Mouse (Mus musculus): ENCODE results near the gene Hist1h2bj. TPM values are rescaled to one million over a fixed set of nuclear protein-coding genes. Genes with fewer than 3 reads are reported as not detected.
"Not testable (repeated sequence)": the region's sequence is repeated elsewhere in the genome, so short reads cannot be mapped to it uniquely, and the experiment has no call there.

Gene Hist1h2bj
- polyA plus RNA-seq, 1 experiment from 2014 or later = 7.7 TPM

GRCm38 (mm10) chr13:22036149-22036956 is 6.7 kb upstream of the Hist1h2bj start:
- H3K27me3 ChIP-seq (replicated peaks; ENCODE audit: control insufficient read depth, insufficient read depth, low read length) = no peaks in the 10 kb centered on the region
- H3K9me3 ChIP-seq (ENCODE audit: control insufficient read depth, low read length) = no peaks in the 10 kb centered on the region
- H3K4me2 ChIP-seq (ENCODE audit: low read depth, low read length) = peak overlapping the region; percentile 70
- peak overlapping the region; percentile 67 for H3K9ac ChIP-seq (ENCODE audit: low read depth, low read length)
- WGBS = 3% methylated on average over 20 of the region's 23 CpGs
- peak overlapping the region; percentile 47 for H3K4me3 ChIP-seq (ENCODE audit: low read length)
- H3K4me1 ChIP-seq (ENCODE audit: control insufficient read depth, insufficient read depth, low read length) = peaks cover 12% of the 10 kb centered on the region; the same call in 1 of the 2 replicates
- peak; percentile 17; the same call in 1 of the 2 replicates for ATAC-seq
- H3K36me3 ChIP-seq (ENCODE audit: control insufficient read depth, insufficient read depth, low read length) = no peaks in the 10 kb centered on the region
- H3K27ac ChIP-seq (ENCODE audit: low read length) = peak overlapping the region; percentile 82

DNA sequence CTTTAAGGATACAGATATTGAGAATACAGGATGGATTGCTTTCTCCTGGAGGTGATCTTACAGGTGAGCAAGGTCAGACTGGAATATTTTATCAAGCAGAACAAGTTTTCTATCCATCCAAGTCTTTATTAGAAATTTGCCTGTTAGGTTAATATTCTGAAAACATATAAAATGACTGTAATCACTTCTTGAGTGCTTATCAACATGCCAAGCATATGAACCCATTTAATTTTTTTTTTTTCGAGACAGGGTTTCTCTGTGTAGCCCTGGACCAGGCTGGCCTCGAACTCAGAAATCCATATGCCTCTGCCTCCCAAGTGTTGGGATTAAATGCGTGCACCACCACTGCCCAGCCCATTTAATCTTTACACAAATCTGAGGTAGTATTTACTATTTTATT is 6.0 kb upstream of the Hist1h2bj start:
- Histone ChIP-seq H3K4me1 (ENCODE audit: control insufficient read depth, insufficient read depth, low read length) (peaks cover 13% of the 10 kb centered on the region), H3K9ac (ENCODE audit: low read depth, low read length) (peak overlapping the region; percentile 67), H3K4me2 (ENCODE audit: low read depth, low read length) (peak overlapping the region; percentile 70), H3K9me3 (ENCODE audit: control insufficient read depth, low read length) (no peaks in the 10 kb centered on the region), H3K36me3 (ENCODE audit: control insufficient read depth, insufficient read depth, low read length) (no peaks in the 10 kb centered on the region), H3K4me3 (ENCODE audit: low read length) (peak overlapping the region; percentile 47), H3K27ac (ENCODE audit: low read length) (peak overlapping the region; percentile 82), H3K27me3 (replicated peaks; ENCODE audit: control insufficient read depth, insufficient read depth, low read length) (no peaks in the 10 kb centered on the region)
- WGBS = 62% methylated on average over 3 of the region's 3 CpGs
- ATAC-seq = no peak

- H3K9me3 ChIP-seq (ENCODE audit: control insufficient read depth, low read length) = no peaks in the 10 kb centered on the region
- H3K27ac ChIP-seq (ENCODE audit: low read length) = no peak overlapping the region
- no peak overlapping the region for H3K4me3 ChIP-seq (ENCODE audit: low read length)
- H3K36me3 ChIP-seq (ENCODE audit: control insufficient read depth, insufficient read depth, low read length) = no peaks in the 10 kb centered on the region
- peaks cover 15% of the 10 kb centered on the region for H3K4me1 ChIP-seq (ENCODE audit: control insufficient read depth, insufficient read depth, low read length)
- no peaks in the 10 kb centered on the region for H3K27me3 ChIP-seq (replicated peaks; ENCODE audit: control insufficient read depth, insufficient read depth, low read length)
- WGBS = 61% methylated on average over 2 of the region's 2 CpGs
- no peak for ATAC-seq
- no peak overlapping the region for H3K4me2 ChIP-seq (ENCODE audit: low read depth, low read length)
- 0 out of 2 replicates have a peak overlapping the region, but pooled peaks have one; percentile 29 for H3K9ac ChIP-seq (ENCODE audit: low read depth, low read length)
Measured at GRCm38 (mm10) chr13:22037415-22037814, 5.6 kb upstream of the Hist1h2bj start.

GRCm38 (mm10) chr13:22039364-22039763 is 3.6 kb upstream of the Hist1h2bj start:
- no peak overlapping the region for H3K9ac ChIP-seq (ENCODE audit: low read depth, low read length)
- ATAC-seq = no peak
- H3K27me3 ChIP-seq (replicated peaks; ENCODE audit: control insufficient read depth, insufficient read depth, low read length) = no peaks in the 10 kb centered on the region
- WGBS = 66% methylated on average over 5 of the region's 5 CpGs
- H3K4me1 ChIP-seq (ENCODE audit: control insufficient read depth, insufficient read depth, low read length) = peaks cover 15% of the 10 kb centered on the region
- H3K4me3 ChIP-seq (ENCODE audit: low read length) = no peak overlapping the region
- no peaks in the 10 kb centered on the region for H3K9me3 ChIP-seq (ENCODE audit: control insufficient read depth, low read length)
- no peak overlapping the region for H3K4me2 ChIP-seq (ENCODE audit: low read depth, low read length)
- no peak overlapping the region for H3K27ac ChIP-seq (ENCODE audit: low read length)
- no peaks in the 10 kb centered on the region for H3K36me3 ChIP-seq (ENCODE audit: control insufficient read depth, insufficient read depth, low read length)

DNA sequence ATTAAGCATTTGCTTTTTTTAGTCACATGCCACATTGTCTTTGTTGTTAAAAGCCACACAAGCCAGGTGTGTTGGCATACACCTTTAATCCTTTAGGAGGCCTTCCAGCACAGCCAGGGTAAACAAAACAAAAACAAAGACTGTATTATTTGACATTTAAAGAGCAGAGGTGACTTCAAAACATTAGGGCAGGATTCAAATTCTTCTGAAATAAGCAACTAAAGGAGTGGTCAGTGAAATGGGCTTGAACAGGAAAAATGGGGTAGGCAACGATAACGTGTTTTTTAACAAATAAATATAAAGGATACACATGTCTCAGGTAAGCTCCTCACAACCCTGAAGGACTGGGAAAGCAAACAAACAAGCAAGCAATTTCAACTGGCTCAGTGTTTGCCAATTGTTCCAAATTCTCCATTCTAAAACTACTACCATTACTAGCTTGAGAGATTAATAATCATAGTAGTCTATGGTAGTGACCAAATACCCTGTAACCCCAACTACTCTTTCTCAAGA is 3.0 kb upstream of the Hist1h2bj start:
- 8% methylated on average over 2 of the region's 2 CpGs for WGBS
- peak overlapping the region; percentile 80 for H3K4me2 ChIP-seq (ENCODE audit: low read depth, low read length)
- no peaks in the 10 kb centered on the region for H3K27me3 ChIP-seq (replicated peaks; ENCODE audit: control insufficient read depth, insufficient read depth, low read length)
- H3K4me3 ChIP-seq (ENCODE audit: low read length) = peak overlapping the region; percentile 51
- peaks cover 19% of the 10 kb centered on the region for H3K4me1 ChIP-seq (ENCODE audit: control insufficient read depth, insufficient read depth, low read length)
- no peaks in the 10 kb centered on the region for H3K36me3 ChIP-seq (ENCODE audit: control insufficient read depth, insufficient read depth, low read length)
- peak overlapping the region; percentile 94 for H3K27ac ChIP-seq (ENCODE audit: low read length)
- H3K9ac ChIP-seq (ENCODE audit: low read depth, low read length) = peak overlapping the region; percentile 69
- no peak for ATAC-seq
- H3K9me3 ChIP-seq (ENCODE audit: control insufficient read depth, low read length) = no peaks in the 10 kb centered on the region

GRCm38 (mm10) chr13:22040464-22041141 is 2.4 kb upstream of the Hist1h2bj start:
- Histone ChIP-seq H3K27me3 (replicated peaks; ENCODE audit: control insufficient read depth, insufficient read depth, low read length) (no peaks in the 10 kb centered on the region), H3K4me3 (ENCODE audit: low read length) (peak overlapping the region; percentile 51), H3K4me1 (ENCODE audit: control insufficient read depth, insufficient read depth, low read length) (peaks cover 19% of the 10 kb centered on the region), H3K36me3 (ENCODE audit: control insufficient read depth, insufficient read depth, low read length) (no peaks in the 10 kb centered on the region), H3K27ac (ENCODE audit: low read length) (peak overlapping the region; percentile 94), H3K9me3 (ENCODE audit: control insufficient read depth, low read length) (no peaks in the 10 kb centered on the region), H3K9ac (ENCODE audit: low read depth, low read length) (peak overlapping the region; percentile 69), H3K4me2 (ENCODE audit: low read depth, low read length) (peak overlapping the region; percentile 80)
- peak; percentile 41 for ATAC-seq
- WGBS = under 1% methylated on average over 14 of the region's 24 CpGs

- peak within 1 kb of the TSS; percentile 94 for H3K27ac ChIP-seq (ENCODE audit: low read length)
- peak within 1 kb of the TSS; percentile 80 for H3K4me2 ChIP-seq (ENCODE audit: low read depth, low read length)
- H3K9ac ChIP-seq (ENCODE audit: low read depth, low read length) = peak within 1 kb of the TSS; percentile 69
- H3K27me3 ChIP-seq (replicated peaks; ENCODE audit: control insufficient read depth, insufficient read depth, low read length); H3K9me3 ChIP-seq (ENCODE audit: control insufficient read depth, low read length); H3K36me3 ChIP-seq (ENCODE audit: control insufficient read depth, insufficient read depth, low read length): not testable (repeated sequence)
- peak within 1 kb of the TSS; percentile 51 for H3K4me3 ChIP-seq (ENCODE audit: low read length)
- peak; percentile 64 for ATAC-seq
- WGBS = 1% methylated on average over 20 of the region's 27 CpGs
- peaks cover 19% of the 10 kb centered on the region for H3K4me1 ChIP-seq (ENCODE audit: control insufficient read depth, insufficient read depth, low read length)
Measured at GRCm38 (mm10) chr13:22041142-22041536, 1.9 kb upstream of the Hist1h2bj start, which contains the start of gene Hist1h4i. TSS of gene Hist1h4i (minus strand) at chr13:22041362.

GRCm38 (mm10) chr13:22041651-22042567 is 1.1 kb upstream of the Hist1h2bj start:
- H3K4me2 ChIP-seq (ENCODE audit: low read depth, low read length) = peak overlapping the region; percentile 51
- H3K36me3 ChIP-seq (ENCODE audit: control insufficient read depth, insufficient read depth, low read length) = no peaks in the 10 kb centered on the region
- no peak for ATAC-seq
- peaks cover 14% of the 10 kb centered on the region for H3K4me1 ChIP-seq (ENCODE audit: control insufficient read depth, insufficient read depth, low read length)
- peak overlapping the region; percentile 77 for H3K27ac ChIP-seq (ENCODE audit: low read length)
- peak overlapping the region; percentile 39 for H3K4me3 ChIP-seq (ENCODE audit: low read length)
- no peaks in the 10 kb centered on the region for H3K27me3 ChIP-seq (replicated peaks; ENCODE audit: control insufficient read depth, insufficient read depth, low read length)
- H3K9ac ChIP-seq (ENCODE audit: low read depth, low read length) = peak overlapping the region; percentile 48
- 4% methylated on average over 13 of the region's 13 CpGs for WGBS
- H3K9me3 ChIP-seq (ENCODE audit: control insufficient read depth, low read length) = no peaks in the 10 kb centered on the region
